Mouse (Mus musculus): Measurements from ENCODE around the gene Akap2.

Gene Akap2

GRCm38 (mm10) chr4:57717354-57717753, at the start of gene Akap2:
Gene Akap2 (plus strand): TSS chr4:57717657.
- no peak for DNase-seq (ENCODE audit: low read depth in 2 of 2, low spot score in 2 of 2)

DNA sequence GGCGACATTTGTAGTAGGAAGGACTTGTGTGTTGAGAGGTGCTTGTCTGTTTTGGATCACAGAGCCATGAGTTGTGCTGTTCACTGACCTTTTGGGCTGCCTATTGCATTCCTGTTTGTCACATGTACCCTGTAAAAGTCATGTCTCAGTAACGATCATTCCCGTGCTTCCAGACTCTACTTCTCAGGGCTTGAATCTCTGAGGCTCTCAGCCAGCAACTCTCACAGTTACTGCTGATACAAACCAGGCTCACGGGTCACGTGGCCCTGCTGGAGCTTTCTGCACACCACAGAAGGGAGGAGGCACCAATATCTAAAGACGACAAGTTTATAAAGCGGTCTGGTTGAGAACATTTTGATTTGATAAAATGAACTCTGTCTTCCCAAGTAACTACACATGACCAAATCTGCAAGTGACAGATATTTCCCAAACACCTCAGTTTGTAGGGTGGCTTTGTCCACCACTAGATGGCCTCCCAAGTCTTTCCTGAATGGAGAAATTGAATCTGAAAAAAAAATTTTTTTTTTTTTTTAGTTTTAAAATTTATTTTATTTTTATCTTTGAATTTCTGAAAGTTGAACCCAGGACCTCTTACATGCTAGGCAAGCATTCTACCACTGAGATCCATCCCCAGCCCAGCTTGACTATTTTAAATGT, 46.5 kb upstream of the Akap2 start:
- DNase-seq (ENCODE audit: low read depth in 2 of 2, low spot score in 2 of 2), result no peak

- DNase-seq (ENCODE audit: low read depth in 2 of 2, low spot score in 2 of 2), result no peak
Measured at GRCm38 (mm10) chr4:57672541-57672940, 44.9 kb upstream of the Akap2 start.

DNA sequence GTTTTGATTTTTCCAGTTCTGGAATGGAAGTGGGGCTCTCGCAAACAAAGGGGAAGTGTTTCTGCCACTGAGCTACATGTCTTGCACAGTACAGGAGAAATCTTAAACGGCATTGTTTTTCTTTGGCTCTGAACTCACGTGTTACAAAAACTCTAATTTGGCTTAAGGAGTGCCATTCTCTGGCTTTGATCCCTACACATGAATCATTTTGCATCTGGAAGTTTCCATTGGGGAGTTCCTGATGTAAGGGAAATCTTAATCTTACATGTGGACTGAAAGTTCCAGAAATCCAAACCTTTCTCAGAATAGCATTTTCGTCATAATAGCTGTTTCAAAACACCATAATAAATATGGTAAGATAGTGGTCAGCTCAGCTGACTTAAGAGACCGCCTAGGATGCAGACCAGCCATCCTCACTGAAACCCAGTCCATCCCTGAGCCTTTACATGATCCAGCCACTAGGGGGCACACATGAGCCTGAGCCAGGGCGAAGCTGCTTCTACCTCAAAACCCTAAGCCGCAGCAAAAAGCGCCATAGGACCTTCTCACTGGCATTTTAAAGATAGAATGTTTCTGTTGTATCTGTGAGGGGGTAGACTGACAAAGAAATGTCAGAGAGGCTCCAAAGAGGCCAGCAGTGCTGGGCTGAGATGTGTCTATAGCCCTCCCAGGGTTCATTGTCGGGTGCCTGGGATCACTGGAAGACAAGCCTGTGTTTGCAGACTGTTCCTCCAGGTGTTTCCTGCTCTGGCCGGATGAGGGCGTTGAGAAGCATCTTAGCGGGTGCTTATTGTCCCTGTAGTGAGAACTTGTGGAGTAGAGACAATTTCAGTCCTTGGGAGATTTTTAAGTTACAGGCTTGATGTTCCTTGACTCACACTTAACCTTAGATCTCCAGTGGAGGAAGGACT, 44.2 kb upstream of the Akap2 start:
- DNase-seq (ENCODE audit: low read depth in 2 of 2, low spot score in 2 of 2), result peak; percentile 83 to 86

DNA sequence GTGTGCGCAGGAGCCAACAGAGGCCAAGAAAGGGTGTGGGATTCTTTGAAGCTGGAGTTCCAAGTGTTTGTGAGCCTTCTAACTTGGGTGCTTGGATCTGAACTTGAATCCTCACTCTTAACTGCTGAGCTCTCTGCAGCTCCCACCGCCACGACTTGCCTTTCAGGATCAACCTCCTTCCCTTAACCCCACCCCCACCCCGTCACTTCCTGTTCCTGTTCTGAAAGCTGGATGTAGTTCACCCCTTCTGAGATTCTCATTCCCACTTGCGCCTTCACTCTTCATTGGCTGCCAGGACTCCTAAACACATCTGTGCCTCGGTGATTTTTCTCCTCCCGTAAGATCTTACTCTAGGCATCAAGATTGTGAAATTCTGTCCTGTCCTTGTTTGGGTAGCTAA, 43.1 kb upstream of the Akap2 start:
- no peak for DNase-seq (ENCODE audit: low read depth in 2 of 2, low spot score in 2 of 2)

- DNase-seq (ENCODE audit: low read depth in 2 of 2, low spot score in 2 of 2), result peak; percentile 18 to 21
Measured at GRCm38 (mm10) chr4:57675387-57675786, 42.1 kb upstream of the Akap2 start.

DNA sequence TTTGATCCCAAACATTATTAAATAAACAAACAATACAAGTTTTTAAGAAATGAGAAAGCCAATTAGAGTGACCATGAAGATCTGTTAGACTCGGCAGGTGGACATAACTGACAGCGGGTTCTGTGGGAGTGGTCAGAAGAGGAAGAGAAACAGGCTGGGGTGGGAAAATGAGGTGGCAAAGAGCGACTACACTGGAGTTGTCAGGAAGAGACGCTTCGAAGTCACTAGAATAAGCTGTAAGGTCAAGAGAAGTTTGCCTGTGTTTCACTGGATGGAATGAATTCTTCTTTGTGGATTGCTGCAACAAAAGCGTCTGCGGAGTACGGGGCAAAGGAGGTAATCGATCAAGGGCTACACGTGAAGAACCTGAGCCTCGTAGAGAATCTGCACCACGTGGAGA, 39.5 kb upstream of the Akap2 start:
- DNase-seq (ENCODE audit: low read depth in 2 of 2, low spot score in 2 of 2), result no peak

DNA sequence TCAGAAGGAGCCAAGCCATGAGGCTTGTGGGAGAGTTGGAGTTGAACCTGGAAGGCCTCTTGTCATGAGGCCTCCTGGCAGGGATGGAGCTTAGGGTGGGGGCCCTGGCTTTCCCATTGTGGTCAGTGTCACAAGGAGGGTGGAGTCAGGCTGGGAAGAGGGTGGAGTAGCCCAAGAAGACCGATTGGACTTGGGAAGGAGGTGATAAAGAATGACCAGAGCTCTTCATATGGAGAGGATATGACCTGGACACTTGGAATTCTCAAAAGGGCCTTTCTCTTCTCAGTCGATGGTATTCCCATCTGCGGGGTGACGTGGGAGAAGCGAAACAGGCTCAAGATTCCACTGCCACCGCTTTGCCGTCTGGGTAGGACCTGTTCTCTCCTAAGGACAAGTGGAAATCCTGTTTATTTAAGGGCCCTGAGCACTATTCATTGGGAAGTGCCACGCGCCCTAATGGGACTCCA, 38.4 kb upstream of the Akap2 start:
- DNase-seq (ENCODE audit: low read depth in 2 of 2, low spot score in 2 of 2), result no peak

- no peak for DNase-seq (ENCODE audit: low read depth in 2 of 2, low spot score in 2 of 2)
Measured at GRCm38 (mm10) chr4:57680186-57680585, 37.3 kb upstream of the Akap2 start.

DNA sequence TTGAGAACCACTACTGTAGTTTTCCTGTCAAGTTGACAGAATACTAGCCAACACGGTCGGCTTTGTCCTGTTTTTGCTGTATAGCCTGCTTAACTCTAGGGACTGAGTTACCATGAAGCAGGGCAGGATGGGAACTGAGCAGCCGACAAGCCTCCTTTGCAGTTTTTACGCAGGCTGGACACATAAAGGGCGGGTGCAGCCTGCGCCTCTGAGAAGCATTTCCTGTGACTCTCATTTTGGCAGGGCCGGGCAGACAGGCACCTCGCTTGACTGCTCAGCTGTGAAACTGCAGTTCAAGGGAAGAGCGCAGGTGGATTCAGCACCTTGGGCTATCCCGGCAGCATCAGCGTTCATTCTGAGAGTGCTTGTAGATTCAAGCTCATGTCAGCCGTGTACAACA, 35.9 kb upstream of the Akap2 start:
- peak; percentile 30 to 32 for DNase-seq (ENCODE audit: low read depth in 2 of 2, low spot score in 2 of 2)

- no peak for DNase-seq (ENCODE audit: low read depth in 2 of 2, low spot score in 2 of 2)
Measured at GRCm38 (mm10) chr4:57682341-57682740, 35.1 kb upstream of the Akap2 start.

GRCm38 (mm10) chr4:57682944-57683343, 34.5 kb upstream of the Akap2 start:
- DNase-seq (ENCODE audit: low read depth in 2 of 2, low spot score in 2 of 2), result no peak

DNA sequence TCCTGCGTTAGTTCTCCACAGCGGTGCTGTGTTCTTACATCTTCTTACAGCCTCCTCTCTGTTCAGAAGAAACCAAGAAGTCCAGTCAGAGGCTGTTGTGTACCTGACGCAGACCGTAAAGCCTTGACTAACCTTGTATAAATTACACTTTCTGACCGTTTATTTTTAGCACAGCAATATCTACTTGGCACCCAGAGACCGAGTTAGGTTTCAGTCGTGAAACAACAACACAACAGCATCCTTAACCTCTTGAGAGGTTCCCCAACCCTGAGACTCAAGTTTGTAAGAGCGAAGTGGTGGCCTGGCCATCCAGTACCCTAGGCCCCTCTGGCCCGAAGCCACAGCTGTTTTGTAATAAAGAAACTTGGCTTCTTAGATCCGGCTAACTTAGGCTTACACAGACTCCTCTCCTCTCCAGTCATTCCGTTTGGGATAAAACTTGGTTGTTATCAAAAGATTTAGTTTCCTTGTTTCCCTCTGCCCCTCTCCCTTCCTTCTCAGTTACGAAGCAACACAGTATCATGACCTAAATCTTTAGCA, 32.7 kb upstream of the Akap2 start:
- no peak for DNase-seq (ENCODE audit: low read depth in 2 of 2, low spot score in 2 of 2)

GRCm38 (mm10) chr4:57686736-57687135, 30.7 kb upstream of the Akap2 start:
- DNase-seq (ENCODE audit: low read depth in 2 of 2, low spot score in 2 of 2), result no peak

DNA sequence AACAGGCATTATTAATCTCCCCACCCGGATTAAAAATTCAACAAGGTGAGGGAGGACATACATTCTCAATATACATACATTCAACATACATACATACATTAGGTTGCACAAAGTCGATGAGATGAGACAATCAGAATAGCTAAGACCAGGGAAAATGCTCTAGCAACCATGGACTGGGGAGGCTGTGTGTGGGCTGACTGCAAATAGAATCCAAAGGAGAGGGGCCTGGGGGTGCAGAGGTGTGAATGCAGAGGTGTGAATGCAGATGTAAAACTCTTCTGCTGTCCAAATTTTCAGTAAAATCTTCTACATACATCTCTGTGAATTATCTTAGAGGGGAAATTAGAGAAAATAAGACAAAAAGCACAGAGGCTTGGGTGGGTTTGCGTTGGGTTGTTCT, 29.9 kb upstream of the Akap2 start:
- no peak for DNase-seq (ENCODE audit: low read depth in 2 of 2, low spot score in 2 of 2)

- no peak for DNase-seq (ENCODE audit: low read depth in 2 of 2, low spot score in 2 of 2)
Measured at GRCm38 (mm10) chr4:57688131-57688530, 29.3 kb upstream of the Akap2 start.

DNA sequence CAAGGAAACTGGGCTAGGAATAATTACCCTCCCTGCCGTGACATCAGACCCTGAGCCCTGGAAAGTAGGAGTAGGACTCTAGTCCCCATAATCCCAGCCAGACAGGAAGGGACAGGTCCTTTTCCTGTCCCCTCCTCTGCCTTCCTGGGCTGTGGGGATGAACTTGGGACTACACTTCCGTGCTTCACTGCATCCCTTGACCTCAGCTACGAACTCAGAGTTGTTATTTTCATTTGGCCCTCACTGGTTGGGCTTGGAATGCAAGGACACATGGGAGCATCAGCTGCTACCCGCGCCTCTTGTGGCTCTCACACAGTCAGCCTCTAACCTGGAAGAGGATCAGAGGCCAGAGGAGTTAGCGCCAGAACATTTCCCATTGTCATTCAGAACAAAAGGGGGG, 27.5 kb upstream of the Akap2 start:
- no peak for DNase-seq (ENCODE audit: low read depth in 2 of 2, low spot score in 2 of 2)

DNA sequence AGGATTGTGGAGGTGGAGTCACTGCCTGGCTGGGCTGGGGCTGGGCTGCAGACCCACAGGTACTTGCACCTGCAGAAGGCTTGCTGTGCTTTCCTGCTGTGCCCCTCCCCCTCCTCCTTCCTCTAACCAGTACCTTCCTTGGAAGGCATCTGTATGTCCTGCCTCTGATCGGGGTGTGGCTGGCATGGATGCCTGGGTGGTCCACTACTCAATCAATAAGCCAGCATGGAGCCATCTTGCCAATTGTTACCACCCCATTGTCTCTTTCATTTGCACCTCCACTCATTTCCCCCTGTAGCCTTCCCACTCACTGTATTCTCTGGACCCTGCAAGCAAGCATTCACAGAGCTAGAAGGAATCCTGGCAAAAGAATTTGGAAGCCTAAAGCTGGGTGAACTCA, 26.7 kb upstream of the Akap2 start:
- DNase-seq (ENCODE audit: low read depth in 2 of 2, low spot score in 2 of 2), result no peak

DNA sequence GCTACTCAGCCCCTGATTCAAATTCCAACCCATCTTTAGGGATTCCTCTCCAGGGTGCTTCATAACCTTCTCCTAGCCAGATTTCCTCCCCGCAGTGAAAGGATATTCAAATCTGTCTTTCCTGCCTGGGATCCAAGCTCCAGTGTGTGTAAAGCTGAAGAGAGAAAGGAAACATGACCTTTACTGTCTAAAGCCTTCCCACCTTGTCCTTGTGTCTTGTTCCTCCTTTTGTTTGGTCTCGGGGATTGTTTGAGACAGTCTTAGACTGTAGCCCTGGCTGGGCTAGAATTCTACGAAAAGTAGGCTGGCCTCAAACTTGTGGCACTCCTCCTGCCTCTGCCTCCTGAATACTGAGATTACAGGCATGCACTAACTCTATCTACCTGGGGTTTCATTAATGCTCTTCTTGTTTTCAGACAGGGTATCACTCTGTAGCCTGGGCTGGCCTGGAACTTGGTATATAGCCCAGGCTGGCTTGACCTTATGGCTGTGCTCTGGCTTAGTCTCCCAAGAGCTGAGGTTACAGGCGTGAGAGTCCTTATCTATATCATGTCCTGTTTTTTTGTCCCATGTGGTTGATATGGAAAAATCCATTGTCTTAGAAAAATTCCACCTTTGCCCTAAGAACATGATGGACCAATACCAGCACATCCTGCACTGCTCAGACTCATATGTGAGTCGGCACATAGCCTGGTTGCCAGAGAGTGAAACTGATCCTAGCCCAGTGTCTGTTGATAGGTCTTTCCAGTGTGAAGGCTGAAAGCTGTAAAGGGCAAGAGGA, 22.9 kb upstream of the Akap2 start:
- DNase-seq (ENCODE audit: low read depth in 2 of 2, low spot score in 2 of 2), result no peak

- no peak for DNase-seq (ENCODE audit: low read depth in 2 of 2, low spot score in 2 of 2)
Measured at GRCm38 (mm10) chr4:57696955-57697354, 20.5 kb upstream of the Akap2 start.

GRCm38 (mm10) chr4:57697918-57698611, 19.4 kb upstream of the Akap2 start:
- no peak for DNase-seq (ENCODE audit: low read depth in 2 of 2, low spot score in 2 of 2)

Data from CD8-positive naive resting alpha-beta T cell, adult 2 months (primary cell).